Mouse (Mus musculus) layer of hippocampus, postnatal 25 days (tissue): Measurements from ENCODE around the gene Prkce. TPM values are rescaled to one million over a fixed set of nuclear protein-coding genes. Genes with fewer than 3 reads are reported as not detected.
A peak's percentile ranks its signal among the peaks of the same experiment; 100 is the strongest.
"Not testable (repeated sequence)": the region's sequence is repeated elsewhere in the genome, so short reads cannot be mapped to it uniquely, and the experiment has no call there.

Experiments used
- DNase-seq, 2 experiments: peaks; one replicate each; pipeline ENCODE4 v3.0.0; 2022; ENCODE audit warnings: mixed read lengths in 2 of 2, low spot score in 1 of 2; ENCODE audit errors: extremely low spot score in 1 of 2
- total RNA-seq, 2 experiments: library from RNA; stranded (reverse); gene quantifications; 2 replicates each; pipeline ENCODE4 v1.2.3; 2021

Prkce gene
- total RNA-seq, 2 experiments from 2014 or later: 388 to 432 TPM

GRCm38 (mm10) chr17:86464197-86464596 lies 296.6 kb downstream of the Prkce start:
- DNase-seq: no peak

- DNase-seq: peak in 1 of 2 experiments; percentile 59
These were observed 297.2 kb downstream of the Prkce start for GRCm38 (mm10) chr17:86464689-86465363.

- DNase-seq: no peak
These were observed 298.3 kb downstream of the Prkce start for GRCm38 (mm10) chr17:86465865-86466264.

GRCm38 (mm10) chr17:86466412-86466811 lies 298.8 kb downstream of the Prkce start:
- DNase-seq: no peak

GRCm38 (mm10) chr17:86466871-86467270 lies 299.3 kb downstream of the Prkce start:
- DNase-seq: no peak

GRCm38 (mm10) chr17:86467291-86467898 lies 299.8 kb downstream of the Prkce start:
- DNase-seq: no peak

- DNase-seq: no peak
These were observed 300.4 kb downstream of the Prkce start for GRCm38 (mm10) chr17:86467967-86468366.

GRCm38 (mm10) chr17:86470160-86470559 lies 302.6 kb downstream of the Prkce start:
- DNase-seq: no peak

- peak in 1 of 2 experiments; percentile 50 for DNase-seq
These were observed 304.1 kb downstream of the Prkce start for GRCm38 (mm10) chr17:86471684-86472083.

- DNase-seq: no peak
These were observed 309.1 kb downstream of the Prkce start for GRCm38 (mm10) chr17:86476674-86477073.

- not testable (repeated sequence) for DNase-seq
These were observed 309.8 kb downstream of the Prkce start for GRCm38 (mm10) chr17:86477401-86477800.

GRCm38 (mm10) chr17:86479406-86479805 lies 311.8 kb downstream of the Prkce start:
- DNase-seq: no peak

- no peak for DNase-seq
These were observed 315.1 kb downstream of the Prkce start for GRCm38 (mm10) chr17:86482675-86483074.

GRCm38 (mm10) chr17:86484087-86484737 lies 316.6 kb downstream of the Prkce start:
- DNase-seq: peak; percentile 68 to 90

- no peak for DNase-seq
These were observed 319.1 kb downstream of the Prkce start for GRCm38 (mm10) chr17:86486657-86487056.

GRCm38 (mm10) chr17:86487450-86487849 lies 319.9 kb downstream of the Prkce start:
- DNase-seq: no peak

- no peak for DNase-seq
These were observed 322.2 kb downstream of the Prkce start for GRCm38 (mm10) chr17:86489827-86490226.

GRCm38 (mm10) chr17:86492376-86492775 lies 324.8 kb downstream of the Prkce start:
- DNase-seq: no peak

- DNase-seq: no peak
These were observed 326.4 kb downstream of the Prkce start for GRCm38 (mm10) chr17:86493891-86494420.

GRCm38 (mm10) chr17:86494494-86494893 lies 326.9 kb downstream of the Prkce start:
- no peak for DNase-seq

- DNase-seq: no peak
These were observed 327.3 kb downstream of the Prkce start for GRCm38 (mm10) chr17:86494895-86495294.
